Mouse (Mus musculus) midbrain, embryonic 12.5 days (tissue): ENCODE results near the gene Cpsf4. TPM values are rescaled to one million over a fixed set of nuclear protein-coding genes. Genes with fewer than 3 reads are reported as not detected.
A peak's percentile ranks its signal among the peaks of the same experiment; 100 is the strongest.

Experiments
- ATAC-seq: fragments of 200-750 bp; cut with Nextera tagmentation; 2 replicates; pipeline ENCODE4 v1.8.0; 2017; ENCODE audit warnings: low read depth, moderate TSS enrichment, moderate library complexity; ENCODE audit not compliant: low FRiP score
- H3K27ac ChIP-seq: fragments of 300-500 bp; sonication (generic); replicated peaks from 2 replicates; pipeline ENCODE4 v1.5.1; 2016; ENCODE audit warnings: mild to moderate bottlenecking
- H3K27me3 ChIP-seq: fragments of 300-500 bp; sonication (generic); 2 replicates; pipeline ENCODE4 v1.6.1; 2016; ENCODE audit warnings: mild to moderate bottlenecking
- H3K36me3 ChIP-seq: fragments of 300-500 bp; sonication (generic); 2 replicates; pipeline ENCODE4 v1.6.1; 2016
- H3K4me1 ChIP-seq: fragments of 300-500 bp; sonication (generic); 2 replicates; pipeline ENCODE4 v1.6.1; 2016
- H3K4me2 ChIP-seq: fragments of 300-500 bp; sonication (generic); replicated peaks from 2 replicates; pipeline ENCODE4 v1.6.1; 2016; ENCODE audit warnings: mild to moderate bottlenecking, moderate library complexity
- H3K4me3 ChIP-seq: fragments of 300-500 bp; sonication (generic); 2 replicates; pipeline ENCODE4 v1.5.1; 2016; ENCODE audit warnings: mild to moderate bottlenecking
- H3K9ac ChIP-seq: fragments of 300-500 bp; sonication (generic); replicated peaks from 2 replicates; pipeline ENCODE4 v1.6.1; 2016; ENCODE audit warnings: mild to moderate bottlenecking, moderate library complexity
- H3K9me3 ChIP-seq: fragments of 300-500 bp; sonication (generic); 2 replicates; pipeline ENCODE4 v1.6.1; 2016; ENCODE audit warnings: mild to moderate bottlenecking
- WGBS: fragments of 180-500 bp; shearing (Covaris S2); methylation state at CpG from one replicate; pipeline ENCODE4 v1.1.7; 2016; 5-methylcytosine and 5-hydroxymethylcytosine counted together
- polyA plus RNA-seq: library from polyadenylated mRNA; unstranded; fragments of >200 nt; fragmentation: Nextera tagmentation; extraction: Ambion mirVana; gene quantifications from 2 replicates; pipeline ENCODE4 v1.2.1, GENCODE M21; 2016

Cpsf4 gene
- polyA plus RNA-seq, 1 experiment from 2014 or later = 65.1 TPM

- peak; percentile 95 for ATAC-seq
- Histone ChIP-seq H3K27me3 (no peaks in the 10 kb centered on the region), H3K4me2 (peak within 1 kb of the TSS; percentile 93), H3K9me3 (no peaks in the 10 kb centered on the region), H3K9ac (peak within 1 kb of the TSS; percentile 91), H3K27ac (peak within 1 kb of the TSS; percentile 82), H3K4me1 (peaks cover 27% of the 10 kb centered on the region), H3K4me3 (peak within 1 kb of the TSS; percentile 94), H3K36me3 (peaks cover 58% of the 10 kb centered on the region)
- under 1% methylated on average over 82 of the region's 84 CpGs for WGBS
Observed at GRCm38 (mm10) chr5:145139571-145140519, 27.2 kb upstream of the Cpsf4 start, which contains the start of the genes Pdap1 and Bud31. Gene Pdap1, minus strand, starts transcription at chr5:145140238. Gene Bud31, plus strand, starts transcription at chr5:145140362.

- Histone ChIP-seq H3K27ac (peak overlapping the region; percentile 82), H3K4me1 (peaks cover 27% of the 10 kb centered on the region), H3K4me3 (peak overlapping the region; percentile 94), H3K4me2 (peak overlapping the region; percentile 93), H3K27me3 (no peaks in the 10 kb centered on the region), H3K9ac (peak overlapping the region; percentile 91), H3K9me3 (no peaks in the 10 kb centered on the region), H3K36me3 (peaks cover 60% of the 10 kb centered on the region)
- under 1% methylated on average over 18 of the region's 18 CpGs for WGBS
- ATAC-seq = no peak
Observed at GRCm38 (mm10) chr5:145140611-145141010, 26.4 kb upstream of the Cpsf4 start.

GRCm38 (mm10) chr5:145147748-145148147 is 19.3 kb upstream of the Cpsf4 start:
- Histone ChIP-seq H3K9me3 (no peaks in the 10 kb centered on the region), H3K4me2 (no peak overlapping the region), H3K27me3 (no peaks in the 10 kb centered on the region), H3K27ac (no peak overlapping the region), H3K36me3 (peaks cover 98% of the 10 kb centered on the region), H3K4me1 (no peaks in the 10 kb centered on the region), H3K9ac (no peak overlapping the region), H3K4me3 (no peak overlapping the region)
- 92% methylated on average over 5 of the region's 5 CpGs for WGBS
- ATAC-seq = no peak

GRCm38 (mm10) chr5:145149294-145149693 is 17.7 kb upstream of the Cpsf4 start:
- no peak for ATAC-seq
- Histone ChIP-seq H3K4me2 (no peak overlapping the region), H3K9ac (no peak overlapping the region), H3K36me3 (peaks cover 94% of the 10 kb centered on the region), H3K4me1 (no peaks in the 10 kb centered on the region), H3K27me3 (no peaks in the 10 kb centered on the region), H3K4me3 (no peak overlapping the region), H3K27ac (no peak overlapping the region), H3K9me3 (no peaks in the 10 kb centered on the region)
- WGBS = 93% methylated on average over 6 of the region's 6 CpGs

- Histone ChIP-seq H3K9ac (no peak overlapping the region), H3K36me3 (peaks cover 86% of the 10 kb centered on the region), H3K4me3 (no peak overlapping the region), H3K4me1 (no peaks in the 10 kb centered on the region), H3K27me3 (no peaks in the 10 kb centered on the region), H3K9me3 (no peaks in the 10 kb centered on the region), H3K4me2 (no peak overlapping the region), H3K27ac (no peak overlapping the region)
- ATAC-seq = no peak
- 92% methylated on average over 5 of the region's 5 CpGs for WGBS
Observed at GRCm38 (mm10) chr5:145152690-145153089, 14.3 kb upstream of the Cpsf4 start.

GRCm38 (mm10) chr5:145161361-145161760 is 5.7 kb upstream of the Cpsf4 start:
- Histone ChIP-seq H3K9me3 (no peaks in the 10 kb centered on the region), H3K27me3 (no peaks in the 10 kb centered on the region), H3K4me3 (no peak overlapping the region), H3K27ac (no peak overlapping the region), H3K4me2 (no peak overlapping the region), H3K36me3 (peaks cover 81% of the 10 kb centered on the region), H3K4me1 (peaks cover 11% of the 10 kb centered on the region), H3K9ac (no peak overlapping the region)
- no peak for ATAC-seq
- WGBS = 91% methylated on average over 14 of the region's 14 CpGs

GRCm38 (mm10) chr5:145164710-145165109 is 2.3 kb upstream of the Cpsf4 start:
- Histone ChIP-seq H3K4me1 (peaks cover 27% of the 10 kb centered on the region), H3K27ac (no peak overlapping the region), H3K9me3 (no peaks in the 10 kb centered on the region), H3K27me3 (no peaks in the 10 kb centered on the region), H3K9ac (no peak overlapping the region), H3K36me3 (peaks cover 53% of the 10 kb centered on the region), H3K4me2 (no peak overlapping the region), H3K4me3 (no peak overlapping the region)
- no peak for ATAC-seq
- WGBS = 68% methylated on average over 3 of the region's 3 CpGs

GRCm38 (mm10) chr5:145165184-145165583 is 1.8 kb upstream of the Cpsf4 start:
- no peak for ATAC-seq
- Histone ChIP-seq H3K4me1 (peaks cover 27% of the 10 kb centered on the region), H3K9me3 (no peaks in the 10 kb centered on the region), H3K4me3 (no peak overlapping the region), H3K27ac (no peak overlapping the region), H3K27me3 (no peaks in the 10 kb centered on the region), H3K36me3 (peaks cover 51% of the 10 kb centered on the region), H3K9ac (no peak overlapping the region), H3K4me2 (no peak overlapping the region)
- 90% methylated on average over 15 of the region's 15 CpGs for WGBS

GRCm38 (mm10) chr5:145167306-145167661 is 271 bp downstream of the Cpsf4 start:
- peak; percentile 78 for ATAC-seq
- Histone ChIP-seq H3K9ac (peak overlapping the region; percentile 93), H3K27ac (peak overlapping the region; percentile 75), H3K36me3 (peaks cover 50% of the 10 kb centered on the region), H3K27me3 (no peaks in the 10 kb centered on the region), H3K4me1 (peaks cover 27% of the 10 kb centered on the region), H3K4me3 (peak overlapping the region; percentile 88), H3K9me3 (no peaks in the 10 kb centered on the region), H3K4me2 (peak overlapping the region; percentile 96)
- WGBS = under 1% methylated on average over 28 of the region's 28 CpGs

GRCm38 (mm10) chr5:145178461-145178980 is 11.5 kb downstream of the Cpsf4 start:
- H3K9ac ChIP-seq = no peak overlapping the region
- no peak for ATAC-seq
- WGBS = 87% methylated on average over 18 of the region's 18 CpGs

GRCm38 (mm10) chr5:145185244-145185643 is 18.2 kb downstream of the Cpsf4 start:
- Histone ChIP-seq H3K27me3 (no peaks in the 10 kb centered on the region), H3K9ac (no peak overlapping the region), H3K4me1 (peaks cover 9% of the 10 kb centered on the region), H3K36me3 (peaks cover 76% of the 10 kb centered on the region), H3K4me2 (no peak overlapping the region), H3K4me3 (no peak overlapping the region), H3K27ac (no peak overlapping the region), H3K9me3 (no peaks in the 10 kb centered on the region)
- 93% methylated on average over 2 of the region's 2 CpGs for WGBS
- no peak for ATAC-seq

More at GRCm38 (mm10) chr5:145178461-145178980, 11.5 kb downstream of the Cpsf4 start:
- H3K27ac ChIP-seq = no peak overlapping the region
- H3K9me3 ChIP-seq = no peaks in the 10 kb centered on the region
- H3K4me1 ChIP-seq = no peaks in the 10 kb centered on the region; the same call in 1 of the 2 replicates
- no peak overlapping the region for H3K4me2 ChIP-seq
- H3K4me3 ChIP-seq = no peak overlapping the region
- peaks cover 99% of the 10 kb centered on the region for H3K36me3 ChIP-seq
- no peaks in the 10 kb centered on the region for H3K27me3 ChIP-seq

- Histone ChIP-seq H3K27ac (no peak overlapping the region), H3K9ac (no peak overlapping the region), H3K4me1 (peaks cover 20% of the 10 kb centered on the region), H3K27me3 (no peaks in the 10 kb centered on the region), H3K4me2 (0 out of 2 replicates have a peak overlapping the region, but pooled peaks have one; percentile 89), H3K9me3 (no peaks in the 10 kb centered on the region), H3K4me3 (no peak overlapping the region), H3K36me3 (peaks cover 39% of the 10 kb centered on the region)
- 94% methylated on average over 6 of the region's 6 CpGs for WGBS
- no peak for ATAC-seq
Observed at GRCm38 (mm10) chr5:145189416-145189815, 22.4 kb downstream of the Cpsf4 start.
